Mouse (Mus musculus) kidney, embryonic 16.5 days (tissue): ENCODE measurements around the gene Pgm3. TPM values are rescaled to one million over a fixed set of nuclear protein-coding genes. Genes with fewer than 3 reads are reported as not detected.

Experiments used
- ATAC-seq: fragments of 200-750 bp; cut with Nextera tagmentation; 2 replicates; pipeline ENCODE4 v1.8.0; 2017; ENCODE audit warnings: moderate TSS enrichment; ENCODE audit not compliant: low FRiP score, low TSS enrichment
- H3K27ac ChIP-seq: fragments of 300-500 bp; sonication (generic); 2 replicates; pipeline ENCODE4 v1.5.1; 2014; ENCODE audit warnings: low read length
- H3K27me3 ChIP-seq: fragments of 300-500 bp; sonication (generic); 2 replicates; pipeline ENCODE4 v1.6.1; 2014; ENCODE audit warnings: low read length, control low read depth, mixed read lengths; ENCODE audit not compliant: insufficient read depth
- H3K36me3 ChIP-seq: fragments of 300-500 bp; sonication (generic); 2 replicates; pipeline ENCODE4 v1.6.1; 2014; ENCODE audit warnings: low read length, control low read depth, mixed read lengths; ENCODE audit not compliant: insufficient read depth
- H3K4me1 ChIP-seq: fragments of 300-500 bp; sonication (generic); 2 replicates; pipeline ENCODE4 v1.6.1; 2014; ENCODE audit warnings: low read length, control low read depth, mixed read lengths; ENCODE audit not compliant: insufficient read depth
- H3K4me2 ChIP-seq: fragments of 300-500 bp; sonication (generic); replicated peaks from 2 replicates; pipeline ENCODE4 v1.6.1; 2014; ENCODE audit warnings: low read depth, low read length
- H3K4me3 ChIP-seq: fragments of 300-500 bp; sonication (generic); 2 replicates; pipeline ENCODE4 v1.5.1; 2014; ENCODE audit warnings: mild to moderate bottlenecking, low read length
- H3K9ac ChIP-seq: fragments of 300-500 bp; sonication (generic); replicated peaks from 2 replicates; pipeline ENCODE4 v1.6.1; 2014; ENCODE audit warnings: low read length
- H3K9me3 ChIP-seq: fragments of 300-500 bp; sonication (generic); 2 replicates; pipeline ENCODE4 v1.6.1; 2016; ENCODE audit warnings: low read length, control low read depth
- WGBS: fragments of 180-500 bp; shearing (Covaris S2); extraction: QIAGEN DNeasy Blood & Tissue Kit; methylation state at CpG from one replicate; pipeline ENCODE4 v1.1.7; 2014; 5-methylcytosine and 5-hydroxymethylcytosine counted together
- polyA plus RNA-seq: library from polyadenylated mRNA; unstranded; fragments of >200 nt; fragmentation: Nextera tagmentation; extraction: Ambion mirVana; gene quantifications from 2 replicates; pipeline ENCODE4 v1.2.1, GENCODE M21; 2015

Pgm3 gene
- polyA plus RNA-seq, 1 experiment from 2014 or later = 42.7 TPM

DNA sequence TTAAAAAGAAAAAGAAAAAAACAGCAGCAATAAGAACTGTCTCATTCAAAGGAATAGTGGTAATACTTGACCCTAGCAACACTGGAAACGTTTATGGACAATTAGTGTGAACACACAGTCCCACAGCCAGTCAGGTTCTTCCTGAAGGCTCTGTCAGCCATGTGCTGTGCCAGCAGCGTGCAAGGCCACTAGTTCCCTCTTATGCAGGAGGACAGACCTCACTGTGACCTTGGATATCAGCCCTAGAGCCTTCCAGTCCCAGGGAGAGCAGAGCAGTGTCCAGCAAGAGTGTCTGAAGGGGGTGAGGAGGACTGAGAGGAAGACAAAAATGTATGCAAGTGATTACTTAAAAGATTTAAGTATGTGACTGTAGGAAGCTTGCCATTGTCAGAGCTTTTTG, 46.0 kb downstream of the Pgm3 start:
- no peak overlapping the region for H3K4me3 ChIP-seq
- peaks cover 25% of the 10 kb centered on the region for H3K36me3 ChIP-seq
- ATAC-seq = no peak
- H3K9ac ChIP-seq = no peak overlapping the region
- 46% methylated on average over 2 of the region's 2 CpGs for WGBS
- no peaks in the 10 kb centered on the region for H3K9me3 ChIP-seq
- H3K27me3 ChIP-seq = no peaks in the 10 kb centered on the region
- no peaks in the 10 kb centered on the region for H3K4me1 ChIP-seq
- no peak overlapping the region for H3K27ac ChIP-seq
- no peak overlapping the region for H3K4me2 ChIP-seq

DNA sequence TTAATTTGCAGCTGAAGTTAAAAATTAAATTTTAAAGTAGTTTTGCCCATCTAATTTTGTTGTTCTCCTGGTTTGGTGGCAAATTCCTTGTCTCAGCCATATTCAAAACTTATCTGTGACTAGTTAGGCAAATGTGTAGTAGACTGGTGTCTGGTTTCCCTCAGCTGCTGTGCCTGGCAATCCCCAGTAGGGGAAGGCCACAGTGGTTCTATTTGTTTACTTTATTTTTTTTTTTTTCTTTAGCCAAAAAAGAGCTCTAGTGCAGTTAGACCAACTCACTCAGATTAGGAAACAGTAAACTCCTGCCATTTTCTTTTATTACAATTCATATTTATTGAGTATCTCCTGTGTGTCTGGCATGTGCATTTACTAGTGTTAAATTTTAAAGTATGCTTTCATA, 49.3 kb downstream of the Pgm3 start:
- Histone ChIP-seq H3K27me3 (no peaks in the 10 kb centered on the region), H3K4me2 (no peak overlapping the region), H3K9me3 (no peaks in the 10 kb centered on the region), H3K27ac (no peak overlapping the region), H3K4me1 (no peaks in the 10 kb centered on the region), H3K4me3 (no peak overlapping the region), H3K9ac (no peak overlapping the region), H3K36me3 (peaks cover 36% of the 10 kb centered on the region)
- ATAC-seq = no peak

DNA sequence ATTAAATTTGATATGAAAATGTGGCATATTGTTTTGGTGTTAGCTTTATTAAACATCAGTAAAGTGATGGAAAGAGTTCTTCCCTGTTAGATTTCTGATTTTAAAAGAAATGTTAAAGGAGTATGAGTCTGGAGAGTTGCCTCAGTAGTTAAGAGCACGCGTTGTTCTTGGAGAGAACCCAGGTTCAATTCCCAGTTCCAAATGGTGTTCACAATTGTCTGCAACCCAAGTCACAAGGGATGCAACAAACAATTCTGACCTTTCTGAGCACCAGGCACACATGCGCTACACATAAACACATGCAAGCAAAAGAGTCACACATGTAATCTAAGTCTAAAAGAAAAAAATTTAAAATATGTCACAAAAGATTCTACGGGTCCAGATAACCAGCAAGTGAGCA, 56.8 kb downstream of the Pgm3 start:
- ATAC-seq = no peak
- no peak overlapping the region for H3K4me3 ChIP-seq
- no peaks in the 10 kb centered on the region for H3K27me3 ChIP-seq
- H3K4me1 ChIP-seq = no peaks in the 10 kb centered on the region
- WGBS = 96% methylated on average over 4 of the region's 4 CpGs
- H3K27ac ChIP-seq = no peak overlapping the region
- H3K4me2 ChIP-seq = no peak overlapping the region
- peaks cover 27% of the 10 kb centered on the region for H3K36me3 ChIP-seq
- no peaks in the 10 kb centered on the region for H3K9me3 ChIP-seq
- no peak overlapping the region for H3K9ac ChIP-seq

DNA sequence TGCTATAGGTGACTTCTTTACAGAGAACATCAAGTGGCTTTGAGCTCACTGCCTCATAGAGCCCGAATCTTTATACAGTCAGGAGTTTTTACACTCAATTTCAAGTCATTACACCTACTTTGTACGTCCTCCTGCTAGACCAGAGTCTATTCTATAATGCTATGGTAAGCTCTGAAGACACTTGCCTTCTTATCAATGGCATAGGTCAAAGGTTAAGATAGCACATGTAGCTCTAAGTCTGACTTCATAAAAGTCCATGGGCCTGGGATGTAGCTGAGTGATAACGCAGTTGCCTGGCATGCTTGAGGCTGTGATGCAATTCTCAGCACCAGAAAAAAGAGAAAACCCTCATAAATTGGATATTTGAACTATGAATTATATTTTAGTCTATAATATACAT, 57.3 kb downstream of the Pgm3 start:
- H3K4me2 ChIP-seq = no peak overlapping the region
- ATAC-seq = no peak
- 88% methylated on average over 3 of the region's 3 CpGs for WGBS
- H3K27ac ChIP-seq = no peak overlapping the region
- H3K27me3 ChIP-seq = no peaks in the 10 kb centered on the region
- no peaks in the 10 kb centered on the region for H3K4me1 ChIP-seq
- peaks cover 26% of the 10 kb centered on the region for H3K36me3 ChIP-seq
- no peak overlapping the region for H3K9ac ChIP-seq
- H3K4me3 ChIP-seq = no peak overlapping the region
- H3K9me3 ChIP-seq = no peaks in the 10 kb centered on the region

DNA sequence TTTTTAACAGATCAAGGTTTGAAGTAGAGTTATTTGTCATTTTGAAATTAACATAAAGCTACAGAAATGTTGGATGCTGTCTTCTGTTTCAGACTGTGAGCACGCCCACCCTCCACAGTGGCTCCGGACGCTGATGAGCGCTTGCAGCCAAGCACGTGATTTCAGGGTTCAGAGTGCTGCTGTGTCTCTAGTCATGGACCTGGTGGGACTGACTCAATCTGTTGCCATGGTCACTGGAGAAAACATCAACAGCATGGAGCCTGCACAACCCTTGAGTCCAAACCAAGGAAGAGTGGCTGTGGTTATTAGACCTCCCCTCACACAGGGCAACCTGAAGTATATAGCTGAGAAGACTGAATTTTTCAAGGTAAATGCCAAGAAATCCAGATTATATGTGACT, 57.9 kb downstream of the Pgm3 start:
- no peak for ATAC-seq
- Histone ChIP-seq H3K9me3 (no peaks in the 10 kb centered on the region), H3K4me1 (no peaks in the 10 kb centered on the region), H3K4me3 (no peak overlapping the region), H3K27ac (no peak overlapping the region), H3K27me3 (no peaks in the 10 kb centered on the region), H3K36me3 (peaks cover 22% of the 10 kb centered on the region), H3K9ac (no peak overlapping the region), H3K4me2 (no peak overlapping the region)
- 87% methylated on average over 5 of the region's 5 CpGs for WGBS

DNA sequence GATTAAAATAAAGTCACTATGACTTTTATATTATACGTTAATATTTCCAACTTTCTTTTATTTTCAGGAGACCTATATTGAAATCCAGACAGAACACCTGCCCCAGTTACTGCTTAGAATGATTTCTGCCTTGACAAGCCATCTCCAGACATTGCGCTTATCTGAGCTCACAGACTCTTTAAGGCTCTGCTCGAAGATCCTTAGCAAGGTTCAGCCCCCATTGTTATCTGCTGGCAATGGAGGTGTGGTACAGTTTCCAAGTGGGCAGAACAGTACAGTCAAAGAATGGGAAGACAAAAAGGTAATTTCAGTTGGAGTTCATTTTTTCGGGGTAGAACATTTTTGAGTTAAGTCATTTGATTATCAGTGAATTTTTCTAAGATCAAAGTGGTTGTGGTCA, 64.2 kb downstream of the Pgm3 start:
- 90% methylated on average over 4 of the region's 4 CpGs for WGBS
- peaks cover 6% of the 10 kb centered on the region for H3K36me3 ChIP-seq
- H3K4me2 ChIP-seq = no peak overlapping the region
- no peak for ATAC-seq
- H3K9me3 ChIP-seq = no peaks in the 10 kb centered on the region
- no peaks in the 10 kb centered on the region for H3K4me1 ChIP-seq
- H3K27ac ChIP-seq = no peak overlapping the region
- H3K9ac ChIP-seq = no peak overlapping the region
- H3K4me3 ChIP-seq = no peak overlapping the region
- H3K27me3 ChIP-seq = no peaks in the 10 kb centered on the region

Other genes starting within 250 kb of the Pgm3 start
- 8.4 and 8.8 TPM in 2 replicates for gene Ube2cbp, start 106.9 kb downstream of the Pgm3 start, polyA plus RNA-seq
- 10.9 and 15.3 TPM in 2 replicates for gene Dop1a, start 104.7 kb downstream of the Pgm3 start, polyA plus RNA-seq
- gene Rwdd2a, start 149 bp upstream of the Pgm3 start, polyA plus RNA-seq = 3.8 and 4.4 TPM in 2 replicates
- gene Me1, start 124.1 kb upstream of the Pgm3 start, polyA plus RNA-seq = 11.6 and 16.1 TPM in 2 replicates
- 6.2 and 8.4 TPM in 2 replicates for gene Prss35, start 171.8 kb upstream of the Pgm3 start, polyA plus RNA-seq